Mouse (Mus musculus) gonadal fat pad, adult 2 months (tissue): ENCODE measurements around the gene Ddx28. TPM values are rescaled to one million over a fixed set of nuclear protein-coding genes. Genes with fewer than 3 reads are reported as not detected.
"Not testable (repeated sequence)": the region's sequence is repeated elsewhere in the genome, so short reads cannot be mapped to it uniquely, and the experiment has no call there.

Source experiments
- DNase-seq: peaks from one replicate; pipeline ENCODE4 v3.0.0-alpha.2; 2012; ENCODE audit warnings: low read depth
- polyA plus RNA-seq: library from polyadenylated mRNA; depleted of rRNA; stranded (reverse); fragments of >200 nt; gene quantifications from 2 replicates; pipeline ENCODE4 v1.2.3, GENCODE M21; 2012

Ddx28 gene
- polyA plus RNA-seq, 1 experiment, result 8.9 TPM

DNA sequence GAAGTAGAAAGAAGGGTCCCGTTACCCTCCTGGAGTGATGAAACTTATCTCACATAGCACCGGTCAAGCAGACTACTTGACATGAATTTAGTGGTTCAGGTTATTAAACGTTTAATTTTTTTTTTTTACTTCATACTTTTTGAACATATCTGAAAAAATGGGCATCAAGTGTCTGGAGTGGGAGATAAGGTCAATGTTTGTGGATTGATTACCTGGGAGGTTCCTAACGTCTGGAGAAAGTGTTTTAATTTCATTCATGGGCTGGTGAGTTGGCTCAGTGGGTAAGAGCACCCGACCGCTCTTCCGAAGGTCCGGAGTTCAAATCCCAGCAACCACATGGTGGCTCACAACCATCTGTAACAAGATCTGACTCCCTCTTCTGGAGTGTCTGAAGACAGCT, 521 bp upstream of the Ddx28 start:
- DNase-seq, result not testable (repeated sequence)

DNA sequence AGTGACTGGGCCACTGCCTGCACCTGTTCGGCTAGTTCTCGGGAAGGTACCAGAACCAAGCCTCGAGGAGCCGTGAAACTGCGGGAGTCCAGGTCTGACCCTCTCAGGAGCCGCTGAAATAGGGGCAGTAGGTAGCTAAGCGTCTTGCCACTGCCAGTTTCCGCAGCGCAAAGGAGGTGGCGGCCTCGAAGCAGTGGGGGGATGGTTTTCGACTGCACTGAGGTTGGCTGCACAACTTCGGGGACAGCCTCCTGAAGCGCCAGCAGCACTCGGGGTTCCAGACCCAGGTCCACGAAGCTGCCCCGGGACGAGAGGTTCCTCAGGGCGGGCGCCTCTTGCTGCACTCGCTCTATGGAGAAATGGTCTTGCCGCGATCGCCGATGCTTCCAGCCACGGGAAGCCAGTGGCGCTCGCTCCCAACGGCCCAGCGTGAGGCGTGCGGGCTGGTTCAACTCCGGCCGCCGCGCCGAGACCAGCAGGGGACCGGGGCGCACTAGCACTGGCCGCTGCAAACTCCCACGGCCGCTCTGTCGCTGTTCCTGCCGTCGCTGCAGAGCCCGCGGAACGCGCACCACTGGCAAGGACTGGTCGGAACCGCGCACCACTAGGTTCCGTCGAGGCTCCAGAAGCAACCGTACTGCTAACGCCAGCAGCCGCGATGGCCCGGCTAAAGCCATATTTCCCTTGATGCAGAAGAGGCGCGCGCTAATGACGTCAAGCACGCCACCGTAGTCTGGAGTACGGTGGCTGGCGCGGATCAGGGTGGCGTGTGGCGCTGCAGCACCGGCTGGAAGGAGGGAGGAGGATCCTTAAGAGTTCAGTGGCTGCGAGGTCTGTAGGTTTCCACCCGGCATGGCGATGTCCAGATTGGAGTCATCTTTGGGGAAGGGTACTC, 687 bp downstream of the Ddx28 start:
- DNase-seq, result no peak

DNA sequence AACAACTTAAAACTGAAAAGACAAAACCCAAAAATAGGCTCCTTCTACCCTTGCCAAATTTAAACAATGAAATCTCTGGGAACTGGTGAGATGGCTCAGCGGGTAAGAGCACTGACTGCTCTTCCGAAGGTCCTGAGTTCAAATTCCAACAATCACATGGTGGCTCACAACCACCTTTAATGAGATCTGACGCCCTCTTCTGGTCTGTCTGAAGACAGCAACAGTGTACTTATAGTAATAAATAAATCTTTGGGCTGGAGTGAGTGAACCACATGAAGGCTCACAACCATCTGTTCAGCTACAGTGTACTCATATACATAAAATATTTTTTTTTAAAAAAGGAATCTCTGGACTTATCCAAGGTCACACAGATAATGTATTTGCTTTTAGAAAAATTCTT, 3.8 kb downstream of the Ddx28 start:
- not testable (repeated sequence) for DNase-seq

DNA sequence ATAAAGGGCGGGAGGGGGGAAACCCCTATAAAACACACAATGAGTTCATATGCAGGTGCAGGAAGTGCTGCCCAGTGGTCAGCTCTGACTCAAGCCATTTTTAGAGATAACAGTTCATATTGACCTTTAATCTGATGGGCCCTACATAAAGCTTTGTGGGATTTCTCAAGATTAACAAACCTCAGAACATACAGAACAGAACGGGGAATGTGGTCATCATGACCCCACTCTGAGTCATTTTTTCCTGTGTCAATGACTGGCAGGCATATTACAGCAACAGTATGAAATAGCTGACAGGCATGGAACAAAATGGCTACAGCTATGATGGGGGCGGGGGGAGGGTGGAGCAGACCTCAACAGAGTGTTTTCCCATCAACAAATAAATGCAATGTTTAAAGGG, 4.5 kb downstream of the Ddx28 start:
- no peak for DNase-seq

DNA sequence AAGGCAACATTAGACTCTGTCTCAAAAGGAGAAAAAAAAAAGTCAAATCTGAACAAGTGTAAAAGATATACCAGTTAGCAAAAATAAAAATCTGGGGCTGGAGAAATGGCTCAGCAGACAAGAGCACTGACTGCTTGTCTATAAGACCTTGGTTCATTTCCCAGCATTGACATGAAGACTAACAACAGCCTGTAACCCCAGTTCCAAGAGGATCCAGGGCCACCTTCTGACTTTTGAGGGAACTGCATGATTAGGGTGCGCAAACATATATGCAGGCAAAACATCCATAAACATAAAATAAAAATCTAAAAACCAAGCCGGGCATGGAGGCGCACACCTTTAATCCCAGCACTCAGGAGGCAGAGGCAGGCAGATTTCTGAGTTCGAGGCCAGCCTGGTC, 5.3 kb downstream of the Ddx28 start:
- DNase-seq, result no peak

DNA sequence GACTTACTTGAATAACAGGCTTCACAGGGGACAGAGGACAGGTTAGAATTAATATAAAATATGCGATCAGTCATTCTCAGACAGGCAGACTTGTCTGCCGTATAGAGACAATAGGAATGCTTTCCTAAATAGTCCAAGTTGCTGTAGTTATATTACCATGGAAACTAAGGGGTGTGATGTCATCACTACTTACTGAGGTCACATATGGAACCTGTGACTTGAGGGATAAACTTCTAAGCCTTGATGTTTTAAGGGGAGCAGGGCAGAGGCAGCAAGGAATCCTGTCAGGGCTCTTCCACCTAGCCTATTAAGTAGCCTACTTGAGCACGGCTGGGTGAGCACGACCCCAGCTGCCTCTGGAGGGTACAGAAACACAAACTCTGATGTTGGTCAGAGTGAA, 5.8 kb downstream of the Ddx28 start, which contains the start of gene Dpep2nb:
Dpep2nb (minus strand) TSS at position 101 of the 400 bp plus-strand sequence.
- no peak for DNase-seq

DNA sequence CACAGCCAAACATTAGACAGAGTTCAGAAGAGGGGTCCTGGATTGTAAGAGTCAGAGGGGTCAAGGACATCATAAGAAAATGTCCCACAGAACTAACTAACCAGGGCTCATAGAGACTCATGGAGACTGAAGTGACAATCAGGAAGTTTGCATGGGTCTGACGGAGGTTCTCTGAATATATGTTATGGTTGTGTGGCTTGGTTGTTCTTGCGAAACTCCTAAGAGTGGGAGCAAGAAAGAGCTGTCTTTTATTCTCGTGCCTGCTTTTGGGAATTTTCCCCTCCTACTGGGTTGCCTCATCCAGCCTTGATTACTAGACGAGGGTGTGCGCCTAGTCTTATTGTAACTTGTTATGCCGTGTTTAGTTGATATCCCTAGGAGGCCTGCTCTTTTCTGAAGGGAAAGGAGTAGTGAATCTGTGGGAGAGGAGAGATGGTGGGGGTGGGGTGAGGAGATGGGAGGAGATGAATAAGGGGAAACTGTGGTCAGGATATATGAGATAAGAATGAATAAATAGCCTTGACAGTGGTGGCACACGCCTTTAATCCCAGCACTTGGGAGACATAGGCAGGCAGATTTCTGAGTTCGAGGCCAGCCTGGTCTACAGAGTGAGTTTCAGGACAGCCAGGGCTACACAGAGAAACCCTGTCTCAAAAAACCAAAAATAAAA, 7.0 kb downstream of the Ddx28 start:
- DNase-seq, result no peak

DNA sequence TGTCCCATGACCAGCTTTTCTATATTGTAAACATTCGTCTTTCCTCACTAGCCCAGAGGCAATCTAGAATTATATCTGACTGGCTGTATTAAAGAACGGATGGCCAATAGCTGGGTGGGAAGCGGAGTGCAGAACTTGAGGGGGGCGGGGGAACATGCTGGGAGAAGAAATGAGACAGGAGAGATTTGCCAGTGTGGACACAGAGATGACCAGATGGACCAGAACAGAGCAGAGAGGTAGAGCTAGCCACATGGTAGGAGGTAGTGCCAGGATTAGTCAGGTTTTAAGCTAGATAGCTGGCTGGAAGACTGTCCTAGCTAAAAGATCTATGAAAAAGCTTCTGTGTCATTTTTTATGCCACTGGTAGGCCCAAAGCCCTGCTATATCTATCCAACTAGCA, 9.8 kb downstream of the Ddx28 start:
- DNase-seq, result no peak

DNA sequence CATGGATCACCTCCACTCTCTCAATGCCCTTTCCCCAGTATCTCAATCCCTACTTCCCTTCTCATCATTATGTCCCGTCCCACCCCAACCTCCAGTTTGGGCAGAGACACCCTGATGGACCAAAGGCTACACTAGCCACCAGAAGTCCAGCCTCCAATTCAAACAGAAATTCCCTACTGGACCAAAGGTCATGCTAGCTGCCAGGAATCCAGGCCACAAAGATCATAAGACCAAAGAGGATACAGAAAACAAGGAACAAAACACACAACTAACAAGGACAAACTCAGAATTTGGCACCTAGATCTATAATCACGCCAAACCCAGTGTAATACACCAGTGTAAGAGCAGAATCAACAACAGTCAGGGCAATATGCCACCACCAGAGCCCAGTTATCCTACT, 12.7 kb downstream of the Ddx28 start:
- no peak for DNase-seq

DNA sequence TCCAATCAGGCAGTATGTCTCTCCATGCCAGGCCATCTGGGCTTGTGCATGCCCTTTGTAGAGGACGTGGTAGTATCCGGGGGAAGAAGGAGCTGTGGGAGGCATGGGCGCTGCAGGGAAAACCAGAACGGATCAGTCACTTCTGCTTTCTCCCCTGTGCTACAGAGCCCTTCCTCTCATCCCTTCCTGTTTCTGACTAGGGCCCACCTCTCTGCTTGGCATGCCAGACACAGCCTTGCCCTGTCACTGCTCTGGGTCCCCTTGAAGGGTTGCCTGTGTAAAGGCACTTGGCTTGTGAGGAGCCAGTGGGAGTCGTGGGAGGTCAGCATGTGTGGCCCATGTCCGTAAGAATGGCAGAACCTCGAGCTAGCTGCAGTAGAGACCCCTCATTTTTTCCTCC, 15.3 kb downstream of the Ddx28 start:
- DNase-seq, result no peak

DNA sequence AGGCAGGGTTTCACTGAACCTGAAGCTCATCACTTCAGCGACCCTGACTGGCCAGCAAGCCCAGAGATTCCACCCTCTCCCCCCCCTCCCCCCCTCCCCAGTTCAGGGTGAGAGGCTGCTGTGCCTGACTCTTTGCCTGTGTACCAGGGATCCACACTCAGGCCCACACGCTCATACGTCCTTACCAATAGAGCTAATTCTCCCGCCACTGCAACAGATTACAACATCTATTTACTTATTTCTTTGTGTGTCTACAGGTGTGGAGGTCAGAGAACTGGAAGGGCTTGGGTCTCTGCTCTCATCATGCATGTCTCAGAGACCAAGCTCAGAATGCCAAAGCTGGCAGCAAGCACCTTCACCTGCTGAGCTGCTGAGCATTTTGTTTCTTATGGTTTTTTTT, 18.5 kb downstream of the Ddx28 start:
- DNase-seq, result no peak

DNA sequence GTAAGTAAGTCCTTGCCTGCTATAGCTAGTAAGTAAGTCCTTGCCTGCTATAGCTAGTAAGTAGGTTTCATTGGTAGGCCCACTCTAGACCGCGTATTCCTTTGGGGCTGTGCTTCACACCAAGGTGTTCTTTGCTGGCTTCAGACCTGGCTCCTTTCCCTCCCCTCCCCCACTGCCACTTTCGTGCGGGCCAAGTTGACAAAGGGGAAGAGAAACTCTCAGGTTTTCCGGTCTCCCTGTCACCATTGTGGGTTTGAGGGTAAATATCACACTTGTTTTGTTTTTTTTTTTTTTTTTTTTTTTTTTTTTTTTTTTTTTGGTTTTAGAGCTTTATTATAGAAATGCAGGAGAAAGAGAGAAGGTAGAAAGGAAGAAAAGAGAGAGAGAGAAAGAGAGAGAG, 19.2 kb downstream of the Ddx28 start:
- no peak for DNase-seq

DNA sequence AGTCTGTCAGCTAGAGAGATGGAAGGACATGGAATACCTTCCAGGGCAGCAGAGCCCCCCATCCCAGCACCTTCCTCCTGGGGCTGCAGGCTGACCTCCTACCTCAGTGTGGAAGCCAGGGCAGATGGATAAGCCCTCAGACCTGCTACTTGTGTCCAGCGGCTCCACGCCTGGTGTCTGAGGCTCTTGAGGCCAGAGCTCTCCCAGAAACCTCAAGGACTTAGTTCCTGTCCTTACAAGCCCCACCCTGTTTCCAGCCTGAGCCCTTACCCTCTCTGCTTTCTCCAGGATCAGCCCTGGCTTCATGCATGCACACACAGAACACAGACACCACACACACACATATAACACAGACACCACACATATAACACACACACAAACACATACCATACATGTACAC, 20.1 kb downstream of the Ddx28 start:
- DNase-seq, result no peak

DNA sequence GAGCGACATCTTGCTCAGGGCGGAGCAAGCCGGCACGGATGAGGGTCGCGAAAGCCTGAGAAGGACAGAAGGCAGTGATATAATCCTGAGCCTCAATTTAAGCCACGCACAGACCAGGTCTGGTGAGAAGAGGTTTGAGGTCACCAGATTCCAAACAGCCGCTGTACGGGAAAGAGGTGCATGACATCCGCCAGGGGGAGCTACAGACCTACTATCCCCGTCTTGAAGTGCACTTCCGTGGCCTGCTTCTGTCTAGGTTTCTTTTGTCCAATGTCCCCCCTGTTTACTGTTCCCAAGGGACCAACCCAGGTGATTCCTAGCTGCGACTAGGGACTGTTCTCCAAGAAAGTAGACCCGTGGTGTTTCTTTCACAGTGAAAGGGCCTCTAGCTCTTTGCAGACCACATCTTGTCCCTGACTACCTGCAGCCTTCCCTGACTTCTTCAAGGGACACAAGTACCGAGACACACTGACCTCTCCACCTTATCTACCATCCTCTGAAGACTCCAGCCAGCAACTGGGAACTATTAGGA, 20.8 kb downstream of the Ddx28 start, which contains the start of gene Dus2:
Dus2 (plus strand) TSS at position 482 of the 532 bp plus-strand sequence.
- no peak for DNase-seq

DNA sequence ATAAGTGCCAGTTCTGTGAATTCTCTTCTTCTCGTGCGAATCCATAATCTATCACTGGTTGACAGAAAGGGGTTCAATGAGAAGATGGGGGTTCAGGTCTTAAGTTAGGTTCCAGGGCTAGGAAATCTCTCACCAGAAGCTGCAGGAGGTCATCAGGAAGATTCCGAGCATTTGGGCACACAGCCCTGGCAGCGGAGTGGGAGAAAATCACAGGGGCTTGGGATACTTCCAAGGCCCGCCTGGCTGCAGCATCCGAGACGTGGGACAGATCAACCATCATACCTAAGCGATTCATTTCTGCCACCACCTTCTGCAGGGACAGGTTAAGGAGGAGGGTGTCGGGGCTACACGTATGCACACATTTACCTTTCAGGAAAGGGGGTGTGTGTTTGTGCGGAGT, 23.1 kb downstream of the Ddx28 start:
- no peak for DNase-seq

DNA sequence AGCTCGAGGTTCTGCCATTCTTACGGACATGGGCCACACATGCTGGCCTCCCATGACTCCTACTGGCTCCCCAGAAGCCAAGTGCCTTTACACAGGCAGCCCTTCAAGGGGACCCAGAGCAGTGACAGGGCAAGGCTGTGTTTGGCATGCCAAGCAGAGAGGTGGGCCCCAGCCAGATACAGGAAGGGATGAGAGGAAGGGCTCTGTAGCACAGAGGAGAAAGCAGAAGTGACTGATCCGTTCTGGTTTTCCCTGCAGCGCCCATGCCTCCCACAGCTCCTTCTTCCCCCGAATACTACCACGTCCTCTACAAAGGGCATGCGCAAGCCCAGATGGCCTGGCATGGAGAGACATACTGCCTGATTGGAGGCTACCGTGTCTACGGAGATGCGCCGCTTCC, 28.3 kb downstream of the Ddx28 start:
- not testable (repeated sequence) for DNase-seq

DNA sequence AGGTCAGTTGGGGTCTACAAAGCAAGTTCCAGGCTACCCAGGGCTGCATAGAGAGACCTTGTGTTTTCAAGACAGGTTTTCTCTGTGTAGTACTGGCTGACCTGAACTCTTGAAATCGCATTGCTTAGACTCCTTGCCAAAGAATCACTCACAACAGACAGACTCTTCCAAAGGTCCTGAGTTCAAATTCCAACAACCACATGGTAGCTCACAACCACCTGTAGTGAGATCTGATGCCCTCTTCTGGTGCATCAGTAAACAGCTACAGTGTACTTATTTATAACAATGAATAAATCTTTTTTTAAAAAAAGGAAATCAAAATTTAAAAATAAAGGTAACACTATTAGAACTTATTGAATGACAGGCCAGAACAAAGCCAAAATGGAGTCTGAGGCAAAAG, 30.5 kb downstream of the Ddx28 start:
- DNase-seq, result no peak

DNA sequence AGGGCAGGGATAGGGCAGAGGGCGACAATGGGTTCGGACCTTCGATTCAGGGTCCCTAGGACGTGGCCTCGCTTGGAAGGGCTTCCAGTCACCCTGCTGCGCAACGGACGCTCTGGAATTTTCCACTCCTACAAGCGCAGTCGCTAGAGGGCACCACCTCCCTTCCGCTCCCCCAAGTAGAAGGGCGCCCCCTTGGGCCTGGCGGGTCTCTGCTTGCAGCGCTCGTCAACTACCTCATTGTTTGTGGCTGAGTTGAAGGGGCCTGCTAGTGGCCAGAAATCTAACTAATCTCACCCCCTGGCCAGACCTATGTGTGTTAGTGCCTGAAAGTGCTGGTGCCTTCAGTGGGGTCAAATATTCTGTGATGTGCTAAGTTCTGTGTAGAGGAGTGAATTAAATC, 32.4 kb downstream of the Ddx28 start, which contains the start of gene Dpep3:
Dpep3 (minus strand) TSS at position 105 of the 400 bp plus-strand sequence.
- no peak for DNase-seq

DNA sequence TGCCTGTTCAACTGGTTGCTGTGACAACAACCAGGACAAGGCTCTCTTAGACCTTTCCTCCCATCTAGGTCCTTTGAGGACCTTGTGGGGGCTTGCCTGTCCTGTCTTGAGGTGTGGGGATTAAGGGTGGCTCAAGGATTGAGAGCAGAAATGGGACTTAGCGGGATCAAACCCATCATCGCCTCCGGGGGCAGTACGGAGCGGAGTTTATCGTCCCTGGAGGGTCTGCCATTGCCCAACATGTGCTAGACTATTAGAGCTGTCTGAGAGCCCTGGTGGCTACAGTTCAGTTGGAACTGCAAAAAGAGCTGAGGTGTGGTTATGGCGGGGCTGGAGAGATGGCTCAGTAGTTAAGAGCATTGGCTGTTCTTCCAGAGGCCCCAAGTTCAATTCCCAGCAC, 36.3 kb downstream of the Ddx28 start:
- DNase-seq, result no peak

DNA sequence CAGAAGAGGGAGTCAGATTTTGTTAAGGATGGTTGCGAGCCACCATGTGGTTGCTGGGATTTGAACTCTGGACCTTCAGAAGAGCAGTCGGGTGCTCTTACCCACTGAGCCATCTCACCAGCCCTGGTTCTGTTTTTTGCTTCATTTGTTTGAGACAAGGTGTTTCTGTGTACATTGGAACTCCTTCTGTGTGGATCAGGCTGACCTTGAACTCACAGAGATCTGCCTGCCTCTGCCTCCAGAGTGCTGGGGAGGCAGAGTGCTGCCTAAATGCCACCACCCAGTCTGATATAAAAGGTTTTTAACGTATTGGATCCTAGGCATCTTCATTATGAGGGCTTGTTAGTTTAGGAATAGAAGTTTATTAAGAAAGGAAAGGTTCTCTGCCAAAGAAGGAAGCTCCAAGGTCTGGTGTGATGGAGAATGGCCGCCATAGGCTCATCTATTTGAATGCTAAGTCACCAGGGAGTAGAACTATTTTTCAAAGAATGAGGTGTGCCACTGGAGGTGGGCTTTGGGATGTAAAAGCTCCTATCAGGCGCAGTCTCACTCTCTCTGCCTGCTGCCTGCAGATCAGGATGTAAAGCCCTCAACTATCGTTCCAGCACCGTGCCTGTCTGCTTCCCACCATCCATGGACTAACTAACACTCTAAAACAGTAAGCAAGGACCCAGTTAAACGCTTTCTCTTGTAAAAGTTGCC, 40.5 kb downstream of the Ddx28 start:
- DNase-seq, result no peak

DNA sequence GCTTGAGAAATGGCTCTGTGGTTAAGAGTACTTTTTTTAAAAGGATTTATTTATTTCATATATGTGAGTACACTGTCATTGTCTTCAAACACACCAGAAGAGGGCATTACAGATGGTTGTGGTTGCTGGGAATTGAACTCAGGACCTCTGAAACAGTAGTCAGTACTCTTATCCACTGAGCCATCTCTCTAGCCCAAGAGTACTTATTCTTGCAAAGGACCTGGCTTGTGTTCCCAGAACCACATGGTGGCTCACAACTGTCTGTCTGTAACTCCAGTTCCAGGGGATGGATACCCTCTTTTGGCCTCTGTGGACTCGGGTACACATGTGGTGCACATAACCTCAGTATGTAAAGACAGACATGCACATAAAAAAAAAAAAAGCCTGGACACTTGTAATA, 42.3 kb downstream of the Ddx28 start:
- DNase-seq, result no peak

DNA sequence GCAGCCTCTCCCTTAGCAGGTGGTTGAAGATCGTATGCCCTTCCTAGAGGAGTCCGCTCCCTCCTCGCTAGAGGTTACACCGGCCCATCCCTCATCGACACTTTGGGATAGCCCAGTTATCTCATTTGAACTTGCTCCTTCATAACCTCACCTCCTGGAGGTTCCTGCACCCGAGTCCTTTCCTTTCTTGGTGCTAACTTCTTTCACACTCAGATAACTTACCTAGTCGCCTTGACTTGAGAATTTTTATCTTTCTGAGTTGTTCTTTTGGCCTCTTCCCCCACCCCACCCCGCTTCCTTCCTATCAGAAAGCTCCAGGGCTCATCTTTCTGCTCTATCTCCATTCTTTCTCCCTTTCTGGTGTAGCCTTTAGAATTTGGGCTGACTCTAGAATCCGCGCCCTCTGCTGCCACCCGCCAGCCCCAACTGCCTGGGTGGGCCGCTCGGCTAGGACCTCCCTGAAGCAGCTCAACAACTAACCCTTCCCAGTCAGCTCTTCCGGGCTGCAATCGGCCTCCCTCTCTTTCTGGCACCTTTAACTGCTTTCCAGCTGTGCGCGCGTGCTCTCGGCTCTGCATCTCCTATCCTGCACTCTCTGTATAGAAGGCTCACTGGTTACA, 44.9 kb downstream of the Ddx28 start:
- no peak for DNase-seq
